Mouse (Mus musculus): ENCODE results near the gene Cdk13. TPM values are rescaled to one million over a fixed set of nuclear protein-coding genes. Genes with fewer than 3 reads are reported as not detected.

Cdk13 gene
- polyA plus RNA-seq, 1 experiment from 2014 or later, result 20.8 TPM

DNA sequence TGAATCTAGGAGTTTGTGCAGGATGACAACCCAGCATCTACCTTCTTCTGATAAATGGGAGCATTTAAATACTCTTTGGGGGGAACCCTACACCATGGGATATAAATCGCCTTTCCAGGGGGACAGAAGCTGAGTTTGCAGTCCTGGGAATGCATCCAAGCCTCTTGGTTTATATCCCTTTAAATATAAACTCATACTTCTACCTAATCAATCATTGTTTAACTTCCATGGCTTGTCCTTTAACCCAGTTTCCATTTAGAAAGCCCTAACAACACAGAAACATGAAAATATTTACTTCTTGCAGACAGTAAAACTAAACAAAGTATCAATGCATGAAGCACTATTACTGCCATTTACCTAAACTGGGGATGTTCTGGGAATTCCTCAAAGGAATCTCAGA, 113.5 kb downstream of the Cdk13 start:
- Histone ChIP-seq H3K4me3 (no peak overlapping the region), H3K36me3 (no peaks in the 10 kb centered on the region), H3K9me3 (no peaks in the 10 kb centered on the region), H3K27ac (no peak overlapping the region), H3K27me3 (no peaks in the 10 kb centered on the region), H3K4me1 (replicated peaks) (peaks cover 5% of the 10 kb centered on the region), H3K4me2 (no peak overlapping the region), H3K9ac (no peak overlapping the region)
- 65% methylated on average over 1 of the region's 1 CpGs for WGBS
- no peak for ATAC-seq (ENCODE audit: low FRiP score)

DNA sequence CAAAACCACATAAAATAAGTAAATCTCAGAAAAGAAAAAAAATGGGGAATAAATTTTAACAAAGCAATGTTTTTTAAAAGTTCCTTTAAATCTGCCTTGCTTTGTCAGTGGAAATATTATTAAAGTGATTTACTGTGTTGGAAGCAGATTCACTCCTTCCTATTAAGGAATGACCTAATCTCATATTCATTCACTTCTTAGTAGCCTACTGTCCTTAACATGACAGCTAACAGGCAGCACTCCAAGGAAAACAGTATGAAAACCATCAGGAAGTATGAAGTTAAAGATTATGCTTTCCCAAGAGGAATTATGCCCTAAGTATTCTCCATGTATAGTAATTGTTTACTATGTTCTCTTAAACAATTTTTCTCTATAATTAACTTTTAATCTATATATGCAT, 114.2 kb downstream of the Cdk13 start:
- no peaks in the 10 kb centered on the region; the same call in 1 of the 2 replicates for H3K4me1 ChIP-seq (replicated peaks)
- H3K27ac ChIP-seq, result no peak overlapping the region
- no peaks in the 10 kb centered on the region for H3K27me3 ChIP-seq
- no peaks in the 10 kb centered on the region for H3K36me3 ChIP-seq
- no peak overlapping the region for H3K4me2 ChIP-seq
- H3K9ac ChIP-seq, result no peak overlapping the region
- no peak overlapping the region for H3K4me3 ChIP-seq
- ATAC-seq (ENCODE audit: low FRiP score), result no peak
- no peaks in the 10 kb centered on the region for H3K9me3 ChIP-seq

DNA sequence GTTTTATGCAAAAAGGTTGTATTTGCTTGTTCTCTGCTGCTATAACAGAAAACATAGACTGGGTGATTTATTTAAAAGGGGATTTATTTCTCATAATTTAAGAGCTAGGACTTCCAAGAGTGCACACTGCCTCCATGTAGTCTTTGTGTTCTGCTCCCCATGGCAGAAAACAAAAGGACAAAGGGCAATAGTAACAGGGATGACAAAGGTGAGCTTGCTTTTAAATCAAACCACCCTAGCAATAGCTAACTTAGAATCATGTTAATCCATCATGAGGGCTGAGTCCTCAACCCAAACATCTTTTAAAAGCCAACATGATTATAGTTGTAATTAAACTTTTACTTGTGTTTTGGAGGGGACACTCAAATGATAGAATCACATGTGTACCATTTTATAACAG, 115.4 kb downstream of the Cdk13 start:
- H3K4me1 ChIP-seq (replicated peaks), result no peaks in the 10 kb centered on the region
- H3K9me3 ChIP-seq, result no peaks in the 10 kb centered on the region
- H3K36me3 ChIP-seq, result no peaks in the 10 kb centered on the region
- no peak overlapping the region for H3K4me2 ChIP-seq
- no peak overlapping the region for H3K9ac ChIP-seq
- no peak overlapping the region for H3K4me3 ChIP-seq
- no peak overlapping the region for H3K27ac ChIP-seq
- no peak for ATAC-seq (ENCODE audit: low FRiP score)
- no peaks in the 10 kb centered on the region for H3K27me3 ChIP-seq

DNA sequence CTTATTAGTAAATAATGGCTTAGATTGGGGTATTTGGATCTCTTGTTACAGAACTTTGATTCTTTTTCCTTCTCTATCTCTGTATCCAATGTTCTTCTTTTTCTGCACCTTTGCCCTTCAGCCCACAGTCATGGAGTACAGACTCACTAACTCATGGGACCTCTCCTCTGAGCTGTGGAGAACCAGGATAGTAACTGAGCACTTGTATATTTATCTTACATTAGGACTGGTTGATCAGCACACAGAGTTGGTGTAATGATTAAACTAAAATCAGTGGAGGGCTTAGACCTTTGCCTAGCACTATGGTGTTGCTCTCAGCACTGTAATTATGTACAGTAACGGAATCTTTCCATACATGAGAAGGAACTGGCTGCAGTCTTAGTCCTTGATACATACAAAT, 133.8 kb downstream of the Cdk13 start:
- Histone ChIP-seq H3K4me2 (no peak overlapping the region), H3K4me3 (no peak overlapping the region), H3K9me3 (no peaks in the 10 kb centered on the region), H3K27me3 (no peaks in the 10 kb centered on the region), H3K36me3 (no peaks in the 10 kb centered on the region), H3K9ac (no peak overlapping the region), H3K27ac (no peak overlapping the region), H3K4me1 (replicated peaks) (no peaks in the 10 kb centered on the region)
- no peak for ATAC-seq (ENCODE audit: low FRiP score)
- WGBS, result 71% methylated on average over 1 of the region's 1 CpGs

DNA sequence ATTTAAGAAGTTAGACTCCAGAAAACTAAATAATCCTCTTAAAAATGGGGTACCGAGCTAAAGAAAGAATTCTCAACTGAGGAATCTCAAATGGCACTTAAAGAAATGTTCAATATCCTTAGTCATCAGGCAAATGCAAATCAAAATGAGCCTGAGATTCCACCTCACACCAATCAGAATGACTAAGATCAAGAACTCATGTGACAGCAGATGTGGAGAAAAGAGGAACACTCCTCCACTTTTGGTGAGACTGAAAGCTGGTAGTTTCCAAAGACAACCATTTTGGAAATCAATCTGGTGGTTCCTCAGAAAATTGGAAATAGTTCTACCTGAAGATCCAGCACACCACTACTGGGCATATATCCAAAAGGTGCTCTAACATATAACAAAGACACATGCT, 137.5 kb downstream of the Cdk13 start:
- WGBS, result 97% methylated on average over 1 of the region's 1 CpGs
- Histone ChIP-seq H3K4me2 (no peak overlapping the region), H3K9ac (no peak overlapping the region), H3K36me3 (no peaks in the 10 kb centered on the region), H3K9me3 (no peaks in the 10 kb centered on the region), H3K4me1 (replicated peaks) (no peaks in the 10 kb centered on the region), H3K27me3 (no peaks in the 10 kb centered on the region), H3K4me3 (no peak overlapping the region), H3K27ac (no peak overlapping the region)
- ATAC-seq (ENCODE audit: low FRiP score), result no peak

MicroRNAs encoded within 50 kb of the gene (microRNA counts, 519-probe panel; counts per million panel counts)
- microRNA mmu-miR-466i, result 51.3 counts per million

Small RNA genes lying within 50 kb of the gene (microRNA-seq; reads per million reads assigned to microRNA genes)
- not detected for gene Mir466i

Other genes starting within 250 kb of the Cdk13 start
- 46.4 and 47.4 TPM in 2 replicates for gene Mplkip, start 109.9 kb downstream of the Cdk13 start, polyA plus RNA-seq (2015; fragmentation: Nextera tagmentation; extraction: Ambion mirVana)
- gene Sugct, start 109.5 kb downstream of the Cdk13 start, polyA plus RNA-seq (2015; fragmentation: Nextera tagmentation; extraction: Ambion mirVana), result 3.4 and 3.5 TPM in 2 replicates
- 206 and 207 TPM in 2 replicates for gene Rala, start 139.1 kb upstream of the Cdk13 start, polyA plus RNA-seq (2015; fragmentation: Nextera tagmentation; extraction: Ambion mirVana)
- 100 and 102 TPM in 2 replicates for gene Yae1d1, start 188.3 kb upstream of the Cdk13 start, polyA plus RNA-seq (2015; fragmentation: Nextera tagmentation; extraction: Ambion mirVana)